Mouse (Mus musculus): ENCODE data around the gene Wwc1. TPM values are rescaled to one million over a fixed set of nuclear protein-coding genes. Genes with fewer than 3 reads are reported as not detected.

The Wwc1 gene
- polyA plus RNA-seq, 1 experiment from 2014 or later, result 4.2 TPM

GRCm38 (mm10) chr11:35922205-35922873 lies 58.0 kb downstream of the Wwc1 start:
- no peak for DNase-seq (ENCODE audit: low spot score)
- H3K27me3 ChIP-seq (replicated peaks; ENCODE audit: low read depth, poor library complexity, severe bottlenecking), result no peaks in the 10 kb centered on the region
- peaks cover 6% of the 10 kb centered on the region for H3K9me3 ChIP-seq
- no peaks in the 10 kb centered on the region for H3K36me3 ChIP-seq (replicated peaks)
- H3K4me3 ChIP-seq, result no peak overlapping the region
- no peak overlapping the region for H3K27ac ChIP-seq (replicated peaks)
- H3K4me1 ChIP-seq, result peaks cover 46% of the 10 kb centered on the region
- 42% methylated on average over 12 of the region's 12 CpGs for WGBS

GRCm38 (mm10) chr11:35920776-35921175 lies 59.6 kb downstream of the Wwc1 start:
- DNase-seq (ENCODE audit: low spot score), result no peak
- no peak overlapping the region for H3K4me3 ChIP-seq
- 78% methylated on average over 5 of the region's 5 CpGs for WGBS
- peaks cover 52% of the 10 kb centered on the region for H3K4me1 ChIP-seq
- no peak overlapping the region for H3K27ac ChIP-seq (replicated peaks)
- H3K9me3 ChIP-seq, result no peaks in the 10 kb centered on the region
- H3K36me3 ChIP-seq (replicated peaks), result no peaks in the 10 kb centered on the region
- no peaks in the 10 kb centered on the region for H3K27me3 ChIP-seq (replicated peaks; ENCODE audit: low read depth, poor library complexity, severe bottlenecking)

GRCm38 (mm10) chr11:35919856-35920503 lies 60.3 kb downstream of the Wwc1 start:
- no peak overlapping the region for H3K27ac ChIP-seq (replicated peaks)

GRCm38 (mm10) chr11:35919383-35919782 lies 60.9 kb downstream of the Wwc1 start:
- H3K36me3 ChIP-seq (replicated peaks), result no peaks in the 10 kb centered on the region
- H3K27ac ChIP-seq (replicated peaks), result no peak overlapping the region
- no peak for DNase-seq (ENCODE audit: low spot score)
- no peaks in the 10 kb centered on the region for H3K27me3 ChIP-seq (replicated peaks; ENCODE audit: low read depth, poor library complexity, severe bottlenecking)
- H3K4me1 ChIP-seq, result peaks cover 58% of the 10 kb centered on the region
- no peak overlapping the region for H3K4me3 ChIP-seq
- 71% methylated on average over 2 of the region's 2 CpGs for WGBS
- no peaks in the 10 kb centered on the region for H3K9me3 ChIP-seq

More at GRCm38 (mm10) chr11:35919856-35920503, 60.3 kb downstream of the Wwc1 start:
- H3K27me3 ChIP-seq (replicated peaks; ENCODE audit: low read depth, poor library complexity, severe bottlenecking), result no peaks in the 10 kb centered on the region
- WGBS, result 73% methylated on average over 9 of the region's 9 CpGs
- DNase-seq (ENCODE audit: low spot score), result no peak
- no peaks in the 10 kb centered on the region for H3K9me3 ChIP-seq
- H3K36me3 ChIP-seq (replicated peaks), result no peaks in the 10 kb centered on the region
- H3K4me3 ChIP-seq, result no peak overlapping the region
- H3K4me1 ChIP-seq, result peaks cover 58% of the 10 kb centered on the region

- Histone ChIP-seq H3K27me3 (replicated peaks; ENCODE audit: low read depth, poor library complexity, severe bottlenecking) (no peaks in the 10 kb centered on the region), H3K36me3 (replicated peaks) (no peaks in the 10 kb centered on the region), H3K27ac (replicated peaks) (no peak overlapping the region), H3K4me1 (peaks cover 34% of the 10 kb centered on the region), H3K4me3 (no peak overlapping the region), H3K9me3 (no peaks in the 10 kb centered on the region)
- no peak for DNase-seq (ENCODE audit: low spot score)
- WGBS, result 91% methylated on average over 8 of the region's 8 CpGs
These were observed 63.7 kb downstream of the Wwc1 start for GRCm38 (mm10) chr11:35916466-35917185.

GRCm38 (mm10) chr11:35915546-35915945 lies 64.8 kb downstream of the Wwc1 start:
- no peaks in the 10 kb centered on the region for H3K27me3 ChIP-seq (replicated peaks; ENCODE audit: low read depth, poor library complexity, severe bottlenecking)
- H3K4me1 ChIP-seq, result peaks cover 25% of the 10 kb centered on the region
- no peak overlapping the region for H3K4me3 ChIP-seq
- H3K27ac ChIP-seq (replicated peaks), result 0 out of 2 replicates have a peak overlapping the region, but pooled peaks have one; percentile 6
- DNase-seq (ENCODE audit: low spot score), result no peak
- 61% methylated on average over 8 of the region's 8 CpGs for WGBS
- no peaks in the 10 kb centered on the region for H3K9me3 ChIP-seq
- no peaks in the 10 kb centered on the region for H3K36me3 ChIP-seq (replicated peaks)

GRCm38 (mm10) chr11:35913418-35914044 lies 66.8 kb downstream of the Wwc1 start:
- H3K4me3 ChIP-seq, result no peak overlapping the region
- H3K9me3 ChIP-seq, result no peaks in the 10 kb centered on the region
- H3K4me1 ChIP-seq, result peaks cover 19% of the 10 kb centered on the region
- 0 out of 2 replicates have a peak, but pooled peaks cover 4% of the 10 kb centered on the region for H3K36me3 ChIP-seq (replicated peaks)
- DNase-seq (ENCODE audit: low spot score), result no peak
- 82% methylated on average over 6 of the region's 6 CpGs for WGBS
- H3K27me3 ChIP-seq (replicated peaks; ENCODE audit: low read depth, poor library complexity, severe bottlenecking), result no peaks in the 10 kb centered on the region
- no peak overlapping the region for H3K27ac ChIP-seq (replicated peaks)

GRCm38 (mm10) chr11:35904955-35905550 lies 75.3 kb downstream of the Wwc1 start:
- Histone ChIP-seq H3K4me1 (no peaks in the 10 kb centered on the region), H3K9me3 (no peaks in the 10 kb centered on the region), H3K4me3 (no peak overlapping the region), H3K27me3 (replicated peaks; ENCODE audit: low read depth, poor library complexity, severe bottlenecking) (no peaks in the 10 kb centered on the region), H3K27ac (replicated peaks) (no peak overlapping the region), H3K36me3 (replicated peaks) (0 out of 2 replicates have a peak, but pooled peaks cover 2% of the 10 kb centered on the region)
- 85% methylated on average over 7 of the region's 7 CpGs for WGBS
- no peak for DNase-seq (ENCODE audit: low spot score)

- Histone ChIP-seq H3K36me3 (replicated peaks) (no peaks in the 10 kb centered on the region), H3K27ac (replicated peaks) (no peak overlapping the region), H3K9me3 (no peaks in the 10 kb centered on the region), H3K27me3 (replicated peaks; ENCODE audit: low read depth, poor library complexity, severe bottlenecking) (no peaks in the 10 kb centered on the region), H3K4me1 (no peaks in the 10 kb centered on the region), H3K4me3 (no peak overlapping the region)
- WGBS, result 91% methylated on average over 9 of the region's 9 CpGs
- DNase-seq (ENCODE audit: low spot score), result no peak
These were observed 77.2 kb downstream of the Wwc1 start for GRCm38 (mm10) chr11:35903079-35903478.

GRCm38 (mm10) chr11:35899946-35900345 lies 80.4 kb downstream of the Wwc1 start:
- H3K4me3 ChIP-seq, result no peak overlapping the region
- no peaks in the 10 kb centered on the region for H3K27me3 ChIP-seq (replicated peaks; ENCODE audit: low read depth, poor library complexity, severe bottlenecking)
- H3K9me3 ChIP-seq, result no peaks in the 10 kb centered on the region
- 71% methylated on average over 9 of the region's 9 CpGs for WGBS
- no peaks in the 10 kb centered on the region for H3K4me1 ChIP-seq
- DNase-seq (ENCODE audit: low spot score), result no peak
- H3K27ac ChIP-seq (replicated peaks), result no peak overlapping the region
- H3K36me3 ChIP-seq (replicated peaks), result no peaks in the 10 kb centered on the region

GRCm38 (mm10) chr11:35893454-35893853 lies 86.9 kb downstream of the Wwc1 start:
- WGBS, result 33% methylated on average over 4 of the region's 4 CpGs
- H3K9me3 ChIP-seq, result no peaks in the 10 kb centered on the region
- H3K27me3 ChIP-seq (replicated peaks; ENCODE audit: low read depth, poor library complexity, severe bottlenecking), result no peaks in the 10 kb centered on the region
- H3K36me3 ChIP-seq (replicated peaks), result peaks cover 28% of the 10 kb centered on the region
- no peak overlapping the region for H3K4me3 ChIP-seq
- peaks cover 20% of the 10 kb centered on the region for H3K4me1 ChIP-seq
- no peak for DNase-seq (ENCODE audit: low spot score)
- peak overlapping the region; percentile 70 for H3K27ac ChIP-seq (replicated peaks)

GRCm38 (mm10) chr11:35893018-35893421 lies 87.3 kb downstream of the Wwc1 start:
- Histone ChIP-seq H3K27ac (replicated peaks) (peak overlapping the region; percentile 70), H3K4me1 (peaks cover 20% of the 10 kb centered on the region), H3K4me3 (no peak overlapping the region), H3K27me3 (replicated peaks; ENCODE audit: low read depth, poor library complexity, severe bottlenecking) (no peaks in the 10 kb centered on the region), H3K9me3 (no peaks in the 10 kb centered on the region), H3K36me3 (replicated peaks) (peaks cover 30% of the 10 kb centered on the region)
- WGBS, result 34% methylated on average over 10 of the region's 10 CpGs
- DNase-seq (ENCODE audit: low spot score), result no peak

All from embryonic facial prominence, embryonic 10.5 days (tissue).